13 mouse cellular contexts compared by ENCODE assay signal in genomic region chr5:36367911-36368310, GRCm38 (mm10). TPM values are rescaled to one million over a fixed set of nuclear protein-coding genes. Genes with fewer than 3 reads are reported as not detected.
DNase-seq lines count a peak whose midpoint lies in the region; ATAC-seq and TF ChIP-seq lines count a peak whose summit lies in the region.
"Had no signal": no experiment of that assay in that cellular context is flagged by ENCODE, and none has a peak within 500 bp of the region (broad histone marks: within the 10 kb centered on the region; RNA-seq: fewer than 3 reads in every experiment).

No protein-coding gene starts in this region.

- ATAC-seq in CD4-positive, CD25-positive, alpha-beta regulatory T cell, adult 4 months: no peak
- ATAC-seq: inflammation-experienced regulatory T-cells, adult 6 months; liver, embryonic 12.5 days had no signal

- intact Hi-C loops in gastrocnemius, adult 2 months (cut with DNase I): no loop called here
- intact Hi-C loops in left cerebral cortex, postnatal 4 days (cut with DNase I): no loop called here

- TF ChIP-seq CTCF in gastrocnemius, adult 2 months (IDR thresholded peaks at IDR 0.05): no peak

- H3K27ac ChIP-seq in gastrocnemius, adult 2 months: peak overlapping the region; percentile 92
- H3K27ac ChIP-seq: liver, embryonic 12.5 days had no signal

- no peak overlapping the region for H3K4me3 ChIP-seq in gastrocnemius, adult 2 months
- H3K4me3 ChIP-seq: liver, embryonic 12.5 days had no signal

- DNase-seq in gastrocnemius, adult 2 months: no peak
- DNase-seq in gastrocnemius, postnatal 4 days (ENCODE audit: low spot score in 2 of 2): no peak
- DNase-seq in left cerebral cortex, adult 18-20 months (ENCODE audit: low spot score in 2 of 2): peak; percentile 29 to 30
- no peak for DNase-seq in left cerebral cortex, postnatal 4 days
- peak; percentile 38 for DNase-seq in layer of hippocampus, adult 9-11 months
- DNase-seq in thymus, postnatal 0 days (ENCODE audit: low spot score): peak; percentile 54
- DNase-seq in cerebellum, postnatal 36 days: no peak
- DNase-seq: B cell, adult 2 months; lung, postnatal 36 days had no signal

RNA-seq across cellular contexts. Expression of gene Sorcs2, which starts 30.0 kb away (rescaled TPM):
- 1 to 10 TPM in 1 of 2 experiments, under 1 TPM in 1; 0.94 to 2.3 TPM for total RNA-seq in gastrocnemius, adult 2 months (2021)
- 10 to 100 TPM; 35.8 to 38.1 TPM for total RNA-seq in gastrocnemius, postnatal 4 days (2021)
- total RNA-seq in left cerebral cortex, adult 18-20 months (2021): 10 to 100 TPM; 33.8 to 34.3 TPM
- total RNA-seq in left cerebral cortex, postnatal 4 days (2021): 10 to 100 TPM; 33.9 to 35.4 TPM
- 1.6 and 1.7 TPM in 2 replicates for polyA plus RNA-seq in thymus, postnatal 0 days (2015; fragmentation: Nextera tagmentation; extraction: Ambion mirVana)
- 1 to 10 TPM; 4.5 to 4.7 TPM for polyA plus RNA-seq in CD4-positive, CD25-positive, alpha-beta regulatory T cell, adult 4 months (2017; shearing (Covaris generic))
- total RNA-seq: common myeloid progenitor, adult 5-6 weeks had no signal

Comparison
In these comparisons a context has a peak if more than half of its experiments do, and no peak if none do; other contexts are left out.
1. DNase-seq: peak in left cerebral cortex, adult 18-20 months (2 of 2), layer of hippocampus, adult 9-11 months (single experiment) and thymus, postnatal 0 days (single experiment); none in gastrocnemius, adult 2 months (single experiment), gastrocnemius, postnatal 4 days (0 of 2), left cerebral cortex, postnatal 4 days (single experiment) and cerebellum, postnatal 36 days (0 of 2).
2. RNA of gene Sorcs2, which starts 30.0 kb away (total RNA-seq): 35.8 to 38.1 TPM in gastrocnemius, postnatal 4 days, 33.9 to 35.4 TPM in left cerebral cortex, postnatal 4 days and 33.8 to 34.3 TPM in left cerebral cortex, adult 18-20 months; 0.94 to 2.3 TPM in gastrocnemius, adult 2 months; every median in the first group is over 10 times any median in the second.